Mouse (Mus musculus) urinary bladder, postnatal 25 days (tissue): ENCODE results near the gene Msx2.

ENCODE experiments used
- DNase-seq: peaks from one replicate; pipeline ENCODE4 v3.0.0; 2022; ENCODE audit warnings: low spot score

Msx2 gene

DNA sequence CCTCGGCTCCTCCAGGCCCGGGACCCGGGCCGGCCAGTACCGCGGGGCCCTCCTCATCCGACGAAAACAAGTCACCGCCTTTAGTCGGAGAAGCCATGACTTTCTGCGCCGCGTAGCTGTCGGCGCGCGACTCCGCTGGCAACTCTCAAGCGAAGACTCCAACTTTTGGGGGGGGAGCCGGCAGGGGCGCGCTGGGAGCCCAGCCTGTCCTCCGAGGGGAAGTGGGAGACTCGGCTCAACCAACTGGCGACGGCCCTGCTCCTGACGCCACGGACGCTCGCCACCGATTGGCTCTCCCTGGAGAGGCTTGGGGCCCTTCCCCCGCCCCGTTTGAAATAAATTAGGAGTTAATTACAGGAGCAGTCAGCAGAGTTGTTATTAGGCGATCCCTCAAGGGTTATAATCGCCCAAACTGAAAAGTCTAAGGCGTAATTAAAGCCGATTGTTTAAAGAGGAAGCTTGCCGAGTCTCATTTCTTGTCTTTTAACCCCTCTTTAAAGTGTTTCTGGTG, at the start of gene Msx2:
TSS of gene Msx2 (minus strand) at position 461 of the 511 bp plus-strand sequence.
- peak; percentile 70 for DNase-seq

DNA sequence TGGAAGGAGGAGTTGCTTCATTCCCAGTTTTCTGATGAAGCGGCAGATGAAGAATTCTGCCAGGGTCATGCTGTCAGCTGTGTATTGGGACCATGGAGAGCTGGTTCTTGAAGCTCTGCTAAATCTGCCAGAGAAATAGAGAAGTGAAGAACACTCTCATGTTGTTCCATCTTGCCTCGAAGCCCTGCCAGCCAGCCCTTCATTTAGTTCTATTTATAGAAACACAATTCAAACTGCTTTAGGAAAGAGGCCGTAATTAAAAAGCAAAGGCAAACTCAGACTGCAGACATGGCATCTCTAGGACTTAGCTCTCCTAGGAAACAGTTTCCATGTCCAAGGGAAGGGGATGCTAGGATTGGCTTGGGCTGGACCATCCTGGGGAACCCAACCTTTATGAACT, 48.6 kb upstream of the Msx2 start:
- DNase-seq = no peak

DNA sequence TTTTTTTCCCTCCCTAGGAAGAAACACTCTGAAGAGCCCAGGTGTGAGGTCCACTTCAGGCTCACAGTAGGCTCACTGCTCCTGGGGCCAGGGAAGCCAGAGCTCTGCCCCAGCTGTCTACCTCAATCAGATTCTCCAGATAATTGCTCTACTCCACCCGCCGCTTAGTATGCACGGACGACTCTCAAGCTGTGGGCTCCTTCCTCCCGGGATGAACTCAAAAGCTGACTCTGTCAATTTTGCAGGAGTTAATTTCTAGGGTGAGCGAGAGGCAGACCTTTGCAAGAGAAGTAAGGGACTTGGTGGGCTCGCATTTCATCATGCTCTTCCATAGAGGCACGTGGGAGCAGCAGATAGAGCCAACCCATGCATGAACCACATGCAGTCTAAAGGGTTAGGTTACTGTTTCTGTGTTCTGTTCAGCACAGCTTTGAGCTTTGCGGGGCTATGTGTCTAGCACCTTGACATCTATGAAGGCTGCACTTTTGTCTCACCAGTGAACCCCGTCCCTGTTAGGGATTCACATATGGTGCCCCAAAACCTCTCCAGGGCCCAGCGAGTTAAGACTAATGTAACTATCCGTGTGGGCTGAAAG, 47.6 kb upstream of the Msx2 start:
- DNase-seq = no peak

DNA sequence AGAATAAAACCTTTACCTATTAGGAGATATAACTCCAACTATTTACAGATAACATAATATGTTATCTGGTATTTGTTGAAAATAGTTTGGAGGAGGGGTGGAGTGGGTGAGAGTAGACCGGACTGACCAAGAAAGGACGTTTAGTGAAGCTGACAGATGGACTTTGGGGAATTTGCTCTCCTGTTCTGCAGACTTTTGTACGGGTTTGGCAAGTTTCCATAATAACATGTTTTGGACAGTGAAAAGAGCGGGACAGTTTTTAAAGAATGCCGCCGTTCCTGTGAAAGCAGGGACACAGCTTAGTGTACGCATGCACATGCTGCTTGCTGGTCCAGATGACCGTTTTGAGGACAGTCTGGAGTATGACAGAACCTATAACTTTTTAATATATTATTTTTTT, 46.9 kb upstream of the Msx2 start:
- no peak for DNase-seq

DNA sequence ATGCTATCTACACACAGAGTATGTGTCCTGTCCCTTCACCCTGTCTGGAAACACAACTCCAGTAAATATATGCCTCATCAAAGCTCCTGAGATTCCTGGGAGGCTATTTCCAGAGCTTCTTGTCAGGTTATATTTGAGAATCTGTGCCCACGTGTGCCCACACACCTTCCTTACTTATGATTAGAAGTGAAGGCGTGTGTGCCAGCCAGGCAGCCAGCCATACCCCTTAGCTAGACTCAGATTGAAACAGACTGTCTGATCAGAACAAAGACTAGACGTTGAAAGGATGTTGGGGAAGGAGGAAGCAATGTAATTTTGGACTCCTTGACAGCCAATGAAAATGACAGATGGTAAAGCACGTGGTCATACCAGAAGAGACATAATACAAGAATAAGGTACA, 45.4 kb upstream of the Msx2 start:
- DNase-seq = no peak

DNA sequence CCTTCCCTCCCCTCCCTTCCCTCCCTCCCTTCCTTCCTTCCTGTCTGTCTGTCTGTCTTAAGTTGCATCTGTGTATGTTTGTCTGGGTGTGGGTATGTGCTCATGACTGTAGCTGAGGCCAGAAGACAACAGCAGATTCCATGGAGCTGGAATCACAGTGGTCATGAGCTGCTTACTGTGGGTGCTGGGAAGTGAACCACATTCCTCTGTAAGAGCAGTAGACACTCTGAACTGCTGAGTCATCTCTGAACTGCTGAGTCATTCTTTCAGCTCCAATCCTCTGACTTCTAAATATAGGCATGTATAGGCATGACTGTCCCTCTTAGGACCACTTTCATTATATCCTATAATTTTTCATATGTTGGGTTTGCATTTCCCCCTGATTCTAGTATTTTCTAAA, 41.7 kb upstream of the Msx2 start:
- DNase-seq = no peak

DNA sequence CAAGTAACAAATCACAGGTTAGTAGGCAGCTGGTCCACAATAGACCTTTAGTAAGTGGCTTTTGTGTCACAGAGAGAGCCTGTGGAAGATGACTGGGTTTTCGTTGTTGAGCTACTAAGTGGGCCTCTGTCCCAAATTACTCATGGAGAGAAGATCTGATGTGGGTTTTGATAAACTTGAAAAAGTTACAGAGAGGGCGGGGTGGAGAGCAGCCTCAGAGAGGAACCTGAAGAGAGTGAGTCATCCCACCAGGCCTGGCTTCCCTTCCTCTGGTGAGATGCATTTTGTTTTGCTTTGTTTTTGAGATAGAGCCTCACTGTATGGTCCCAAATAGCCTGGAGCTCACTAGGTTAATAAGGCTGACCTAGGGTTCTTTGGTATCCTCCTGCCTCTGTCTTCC, 38.5 kb upstream of the Msx2 start:
- no peak for DNase-seq

DNA sequence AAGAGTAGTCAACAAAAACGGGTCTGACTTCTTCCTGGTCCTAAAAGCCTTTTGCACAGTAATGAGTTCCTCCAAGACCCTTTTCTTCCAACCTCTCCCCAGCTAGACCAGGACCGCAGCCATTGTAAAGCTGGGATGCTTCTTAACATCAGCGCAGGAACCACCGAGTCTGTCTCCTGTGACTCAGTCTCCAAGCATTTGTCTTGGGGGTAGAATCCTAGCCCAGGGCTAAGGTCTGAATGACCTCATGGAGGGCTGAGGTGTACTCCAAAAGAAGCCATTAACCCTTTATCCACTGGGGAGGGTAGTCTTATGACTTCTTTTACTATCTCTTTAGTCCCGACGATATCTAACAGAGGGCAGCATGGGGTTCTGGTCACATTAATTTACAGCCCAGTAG, 29.5 kb upstream of the Msx2 start:
- no peak for DNase-seq

DNA sequence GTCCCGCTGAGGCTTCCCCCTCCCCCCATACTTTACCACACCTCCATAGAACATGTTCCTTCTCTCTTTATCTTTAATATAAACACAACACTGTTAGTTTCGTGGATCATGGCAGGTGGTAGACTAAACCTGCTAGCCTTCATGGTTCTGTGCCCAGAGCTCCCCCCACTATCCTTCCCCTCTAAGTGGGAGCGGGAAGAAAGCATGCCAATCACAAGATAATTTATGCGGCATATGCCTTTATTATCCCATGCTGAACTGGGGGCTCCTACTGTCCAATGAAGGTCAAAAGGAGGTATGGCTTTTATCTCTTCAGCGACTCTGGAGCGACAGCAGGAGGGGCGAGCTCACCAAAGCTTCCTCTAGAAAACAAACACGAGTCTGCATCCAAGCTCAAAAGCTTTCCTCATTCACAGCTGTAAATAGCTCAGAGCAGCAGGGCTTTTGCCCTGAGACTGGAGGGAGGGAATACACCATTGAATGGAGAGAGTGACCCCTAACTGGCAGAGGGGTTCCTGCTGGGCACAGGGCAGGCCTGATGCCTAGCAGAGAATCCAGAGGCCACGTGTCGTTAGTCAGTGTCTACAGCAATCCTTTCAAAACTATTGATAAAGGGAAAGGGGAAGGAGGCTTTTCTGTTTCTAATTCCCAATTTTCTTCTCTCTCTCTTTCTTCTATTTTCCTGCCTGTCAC, 28.8 kb upstream of the Msx2 start:
- DNase-seq = no peak

DNA sequence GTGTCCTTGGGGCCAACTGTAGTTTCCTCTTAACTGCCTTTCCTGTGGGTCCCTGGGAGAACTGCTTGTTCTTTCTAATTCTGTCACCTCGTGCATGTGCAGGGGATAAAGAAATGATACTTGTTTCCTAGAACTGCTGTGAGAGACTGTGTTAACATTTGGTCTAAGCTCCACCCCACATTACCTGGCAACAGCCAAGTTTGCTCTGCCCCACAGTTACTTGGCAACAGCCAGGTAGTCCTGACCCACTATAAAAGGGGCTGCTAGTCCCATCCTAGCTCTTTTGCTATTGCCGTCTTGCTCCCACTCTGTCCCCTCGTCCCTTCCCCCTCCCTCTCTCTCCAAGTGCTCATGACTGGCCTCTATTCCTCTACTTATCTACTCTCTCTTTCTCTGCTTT, 28.2 kb upstream of the Msx2 start:
- DNase-seq = no peak

DNA sequence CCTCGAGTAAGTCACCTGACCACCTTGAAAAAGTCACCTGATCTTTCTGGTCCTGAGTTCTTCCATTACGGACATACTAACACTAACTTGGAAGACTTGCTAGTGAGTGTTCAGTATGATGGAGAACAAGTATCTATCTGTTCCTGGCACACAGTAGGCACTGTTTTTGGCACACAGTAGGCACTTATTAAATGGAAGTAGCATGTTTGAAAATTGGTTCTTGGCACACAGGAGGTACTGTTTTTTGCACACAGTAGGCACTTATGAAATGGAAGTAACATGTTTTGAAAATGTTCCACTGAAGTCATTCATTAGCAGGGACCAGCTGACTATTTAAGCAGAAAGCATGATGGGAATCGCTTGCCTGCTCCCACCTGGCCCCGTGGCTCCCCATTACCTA, 13.6 kb upstream of the Msx2 start:
- DNase-seq = no peak

DNA sequence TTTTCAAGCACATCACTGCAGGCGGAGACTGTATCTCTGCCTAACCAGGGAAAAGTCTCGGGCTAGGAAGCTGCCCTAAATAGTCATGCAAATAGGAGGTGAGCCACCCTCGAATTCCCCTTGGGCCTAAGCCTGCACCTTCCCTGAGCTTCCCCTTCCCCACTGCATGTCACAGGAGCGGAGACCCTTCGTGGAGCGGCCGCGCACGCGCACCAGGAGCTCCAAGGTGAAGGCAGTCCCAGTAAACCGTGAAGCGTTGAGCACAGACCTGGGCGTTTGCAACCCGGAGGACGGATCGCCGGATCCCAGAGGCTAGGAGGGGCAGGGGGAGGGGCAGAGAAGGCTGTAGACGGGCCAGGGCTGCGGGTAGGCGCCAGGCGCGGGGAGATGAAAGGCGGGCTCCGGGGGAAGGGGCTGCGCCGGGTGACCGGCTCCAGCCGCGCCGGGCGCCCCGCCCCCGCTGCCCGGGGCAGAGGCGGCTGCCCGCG, 2.9 kb upstream of the Msx2 start:
- DNase-seq = no peak

DNA sequence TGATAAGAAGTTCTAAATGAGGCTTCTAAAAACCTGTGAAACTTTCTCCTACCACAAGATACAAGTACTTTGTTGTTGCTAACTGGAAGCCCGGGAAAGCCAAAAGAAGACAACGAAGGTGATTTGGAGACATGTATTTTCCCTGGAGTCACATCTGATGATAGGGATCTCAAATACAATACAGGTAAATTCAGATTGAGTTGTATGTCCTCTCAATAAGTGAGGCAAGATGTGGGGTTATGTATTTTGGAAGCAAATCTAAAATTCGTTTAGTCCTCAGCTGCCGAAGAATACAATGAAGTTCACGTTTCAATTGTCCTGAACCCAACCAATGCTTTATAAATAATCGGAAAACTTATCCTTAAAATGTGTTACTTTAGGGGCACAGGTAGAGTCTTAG, 1.6 kb upstream of the Msx2 start:
- no peak for DNase-seq

DNA sequence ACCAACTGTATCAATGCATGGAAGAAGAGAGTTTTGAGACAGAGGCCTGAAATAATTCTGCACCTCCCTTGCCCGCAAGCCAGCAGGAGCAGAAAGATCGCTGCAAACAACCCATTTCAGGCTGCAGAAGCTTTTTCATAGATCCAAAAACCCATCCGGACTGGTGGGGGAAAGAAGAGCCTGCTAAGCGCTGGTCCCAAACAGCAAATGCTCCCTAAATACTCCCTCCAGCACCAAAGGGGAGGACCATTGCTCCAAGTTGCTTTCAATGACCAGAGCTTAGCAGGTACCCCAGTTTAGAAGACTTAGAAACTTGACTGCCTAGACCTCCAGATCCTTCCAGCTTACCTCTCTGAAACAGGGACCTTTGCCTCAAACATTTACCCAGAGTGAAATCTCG, 1.1 kb upstream of the Msx2 start:
- no peak for DNase-seq

DNA sequence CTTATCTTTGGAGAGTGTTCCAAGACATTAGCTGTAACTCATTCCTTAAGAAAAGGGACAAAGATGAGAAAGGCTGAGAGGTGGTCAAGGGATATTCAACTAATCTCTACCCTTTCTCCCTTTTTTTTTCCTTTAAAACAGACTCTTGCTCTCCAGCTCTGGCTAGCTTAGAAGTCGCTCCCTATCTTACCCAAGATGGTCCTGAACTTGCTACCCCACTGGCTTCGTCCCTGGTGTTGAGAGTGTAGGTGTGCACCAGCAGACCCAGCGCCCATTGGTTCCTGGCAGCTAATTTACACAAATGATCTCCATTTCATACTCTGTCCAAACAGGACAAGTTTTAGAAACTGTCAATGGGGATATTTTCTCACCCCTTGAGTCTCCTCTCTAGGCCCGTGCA, 417 bp upstream of the Msx2 start:
- no peak for DNase-seq

DNA sequence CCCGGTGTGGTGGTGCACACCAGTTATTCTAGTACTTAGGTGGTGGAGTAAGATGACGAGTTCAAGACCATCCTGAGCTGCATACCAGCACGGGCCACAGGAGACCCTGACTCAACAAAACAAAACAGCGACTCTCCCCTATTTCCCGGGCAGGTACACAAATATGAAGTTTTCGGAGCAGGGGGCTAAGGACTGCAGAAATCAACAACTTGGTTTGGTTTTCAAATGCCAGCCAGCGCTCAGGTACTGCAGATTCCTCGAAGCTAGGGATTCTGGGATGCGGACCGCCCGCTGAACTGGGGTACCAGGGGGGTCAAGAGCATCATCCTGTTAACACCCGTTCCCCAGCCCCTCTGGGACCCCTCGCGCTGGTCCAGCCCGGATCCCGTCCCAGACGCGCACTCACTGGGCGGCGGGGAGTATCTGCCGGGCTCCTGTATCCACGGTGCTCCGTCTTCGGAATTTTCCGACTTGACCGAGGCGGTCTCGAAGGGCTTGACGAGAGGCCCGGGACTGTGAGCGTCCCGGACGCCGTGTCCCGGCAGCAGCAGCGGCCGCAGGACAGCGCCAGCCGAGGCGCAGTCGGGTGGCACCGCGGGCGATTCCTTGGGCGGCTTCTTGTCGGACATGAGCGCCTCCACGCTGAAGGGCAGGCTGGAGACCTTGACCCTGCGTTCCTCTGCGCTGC, 804 bp downstream of the Msx2 start:
- DNase-seq = no peak

DNA sequence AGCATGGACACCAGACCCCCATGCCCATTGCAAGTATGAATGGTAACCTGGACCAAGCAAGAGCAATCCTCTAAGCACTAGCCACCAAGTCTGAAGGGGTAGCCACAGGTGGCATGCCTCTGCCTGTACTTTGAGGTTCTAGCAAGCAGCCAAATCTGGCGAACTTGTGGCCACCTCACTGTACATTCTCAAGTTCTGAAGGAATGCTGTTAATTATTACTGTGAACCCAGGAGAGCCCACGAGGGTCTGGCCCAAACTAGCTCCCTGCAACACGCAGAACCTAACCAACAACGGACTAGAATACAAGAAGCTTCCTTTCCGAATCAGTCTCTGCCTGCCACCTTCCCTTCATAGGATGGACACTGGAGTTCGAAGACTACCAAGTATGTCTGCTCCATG, 1.5 kb downstream of the Msx2 start:
- DNase-seq = no peak

DNA sequence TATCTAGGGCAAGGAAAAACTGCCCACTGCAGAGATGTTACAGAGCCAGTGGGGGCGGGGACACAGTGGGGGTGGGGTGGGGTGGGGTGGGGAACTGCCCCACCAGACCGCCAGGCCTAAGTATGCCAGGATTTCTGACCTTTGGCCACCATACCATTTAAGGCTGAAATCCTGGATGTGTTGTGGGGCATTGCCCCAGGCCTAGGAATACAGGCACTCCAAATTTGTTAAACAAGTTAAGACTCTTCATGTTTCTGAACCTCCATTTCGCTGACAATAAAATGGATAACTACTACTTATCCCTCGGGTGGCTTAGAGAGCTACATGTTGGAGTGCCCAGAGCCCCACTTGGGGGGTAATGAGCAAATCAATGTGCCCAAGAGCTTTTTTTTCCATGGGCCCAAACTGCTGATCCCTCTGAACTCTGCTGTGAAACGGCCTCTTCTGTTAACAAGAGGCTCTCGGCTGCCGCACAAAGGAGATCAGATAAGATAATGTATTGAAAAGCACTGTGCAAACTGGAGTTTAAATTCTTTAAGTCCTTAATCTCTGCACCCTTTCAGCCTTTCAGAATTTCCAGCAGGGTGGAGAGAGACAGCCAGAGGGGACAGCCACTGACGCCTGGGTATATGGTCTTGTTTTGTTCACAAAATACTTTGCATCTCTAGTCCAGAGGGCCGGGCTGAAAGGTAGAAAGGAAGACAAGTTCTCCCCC, 2.3 kb downstream of the Msx2 start:
- DNase-seq = no peak

DNA sequence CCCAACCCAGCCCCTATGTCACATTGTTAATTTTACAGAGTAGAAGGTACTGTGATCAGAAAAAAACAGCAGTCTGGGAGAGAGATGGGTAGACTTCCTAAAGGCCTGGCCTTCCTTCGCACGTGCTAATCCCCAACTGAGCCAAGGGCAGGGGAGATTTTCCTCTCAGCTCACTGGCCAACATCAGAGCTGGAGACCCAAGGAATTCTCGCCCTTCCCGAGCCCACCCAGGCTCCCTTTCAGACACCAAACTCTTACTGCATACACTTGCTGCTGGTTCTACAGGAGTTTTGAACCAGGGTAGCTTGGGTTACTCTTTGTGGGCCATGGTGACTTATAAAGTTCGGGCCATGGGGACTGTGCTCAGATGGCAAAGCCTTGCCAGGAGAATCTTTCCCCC, 3.1 kb downstream of the Msx2 start:
- DNase-seq = no peak

DNA sequence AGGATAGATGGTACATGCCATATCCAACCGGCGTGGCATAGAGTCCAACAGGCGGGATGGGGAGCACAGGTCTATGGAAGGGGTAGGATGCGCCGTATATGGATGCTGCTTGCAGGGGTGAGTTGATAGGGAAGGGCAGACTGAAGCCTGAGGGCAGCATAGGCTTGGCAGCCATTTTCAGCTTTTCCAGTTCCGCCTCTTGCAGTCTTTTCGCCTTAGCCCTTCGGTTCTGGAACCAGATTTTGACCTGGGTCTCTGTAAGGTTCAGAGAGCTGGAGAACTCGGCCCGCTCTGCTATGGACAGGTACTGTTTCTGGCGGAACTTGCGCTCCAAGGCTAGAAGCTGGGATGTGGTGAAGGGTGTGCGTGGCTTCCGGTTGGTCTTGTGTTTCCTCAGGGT, 4.7 kb downstream of the Msx2 start:
- DNase-seq = no peak

DNA sequence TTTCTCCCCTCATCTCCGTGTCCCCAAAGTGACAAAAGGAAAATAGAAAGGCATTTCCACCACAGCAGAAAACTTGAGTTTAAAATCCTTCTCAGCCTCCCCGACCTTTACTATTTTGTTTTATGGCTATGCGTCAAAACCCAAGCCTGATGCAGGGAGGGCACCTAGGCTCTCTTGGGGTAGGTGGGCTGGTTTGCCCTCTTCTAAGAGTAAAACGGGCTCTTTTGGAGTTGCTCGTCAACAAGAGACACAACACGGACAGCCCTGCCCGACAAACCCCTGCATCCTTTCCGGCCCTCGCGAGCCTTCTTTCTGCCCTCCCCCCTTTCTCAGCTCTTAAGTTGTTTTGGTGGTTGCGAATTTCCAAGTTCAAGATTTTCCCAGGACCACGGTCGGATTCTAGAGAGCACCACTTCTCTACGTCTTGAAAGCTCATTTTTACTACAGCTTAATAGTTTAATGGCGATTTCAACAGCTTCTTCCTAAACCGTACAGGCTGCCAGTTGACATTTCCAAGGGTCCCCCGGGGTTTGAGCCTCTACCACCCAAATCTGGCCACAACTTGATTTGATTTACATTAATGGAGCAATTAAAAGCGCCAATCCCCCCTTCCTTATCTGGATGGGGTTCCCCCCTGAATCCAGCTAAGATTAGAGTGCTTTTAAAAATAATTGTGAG, 6.5 kb downstream of the Msx2 start:
- no peak for DNase-seq

DNA sequence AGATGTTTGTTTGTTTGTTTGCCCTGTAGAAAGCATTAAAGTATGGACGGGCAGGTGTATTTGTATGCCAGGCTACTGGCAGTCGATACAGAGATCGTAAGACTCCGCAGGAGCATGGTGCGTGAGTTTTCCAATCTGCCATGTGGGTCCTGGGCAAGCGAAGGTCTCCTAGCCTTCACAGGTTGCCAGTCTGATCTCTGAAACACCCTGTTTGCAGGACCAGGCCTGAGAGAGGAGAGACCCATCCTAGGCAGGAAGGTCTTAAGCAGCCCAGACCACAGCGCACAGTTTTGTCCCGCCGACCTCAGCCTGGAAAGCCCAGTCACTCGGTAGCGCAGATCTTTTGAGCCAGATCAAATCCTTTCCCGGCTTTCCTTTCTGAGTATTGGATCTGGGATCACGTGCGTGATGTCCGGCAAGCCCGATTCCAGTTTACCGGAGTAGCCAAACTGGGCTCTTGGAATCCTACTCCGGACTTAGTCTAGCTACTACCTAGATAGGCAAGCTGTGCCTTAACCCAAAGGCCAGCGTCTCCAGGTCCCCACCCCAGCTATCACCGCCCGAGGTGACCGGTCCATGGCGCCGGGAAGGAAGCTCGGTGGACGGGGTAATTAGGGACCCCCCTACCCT, 7.6 kb downstream of the Msx2 start:
- no peak for DNase-seq
